Mouse (Mus musculus): ENCODE measurements around the gene Hist1h3a. TPM values are rescaled to one million over a fixed set of nuclear protein-coding genes. Genes with fewer than 3 reads are reported as not detected.
"Not testable (repeated sequence)": the region's sequence is repeated elsewhere in the genome, so short reads cannot be mapped to it uniquely, and the experiment has no call there.

The Hist1h3a gene
- polyA plus RNA-seq, 1 experiment from 2014 or later: 3.2 TPM

DNA sequence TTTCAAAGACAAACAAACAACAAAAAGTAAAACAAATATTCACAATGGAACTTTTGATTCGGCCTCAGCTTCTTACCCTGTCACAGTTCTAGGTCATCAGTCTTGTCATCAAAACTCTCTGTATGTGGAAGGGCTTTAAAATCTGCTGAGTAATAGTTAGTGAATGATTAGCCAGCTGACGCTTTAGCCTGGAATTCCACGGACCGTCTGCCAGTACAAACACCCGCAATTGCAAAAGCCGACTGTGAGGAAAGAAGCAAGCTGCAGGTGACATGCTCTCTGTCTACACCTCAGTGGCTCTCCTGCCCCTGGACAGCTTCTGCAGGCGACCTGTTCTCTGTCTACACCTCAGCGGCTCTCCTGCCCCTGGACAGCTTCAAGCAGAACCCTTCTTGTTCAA lies 31.7 kb downstream of the Hist1h3a start:
- 20% methylated on average over 8 of the region's 8 CpGs for WGBS
- Histone ChIP-seq H3K4me3 (no peak overlapping the region), H3K4me1 (peaks cover 4% of the 10 kb centered on the region), H3K9me3 (no peaks in the 10 kb centered on the region), H3K27ac (no peak overlapping the region; the same call in 1 of the 2 replicates), H3K27me3 (ENCODE audit: insufficient read depth, poor library complexity, severe bottlenecking) (no peaks in the 10 kb centered on the region), H3K36me3 (no peaks in the 10 kb centered on the region)
- DNase-seq (ENCODE audit: low spot score): peak; percentile 82

DNA sequence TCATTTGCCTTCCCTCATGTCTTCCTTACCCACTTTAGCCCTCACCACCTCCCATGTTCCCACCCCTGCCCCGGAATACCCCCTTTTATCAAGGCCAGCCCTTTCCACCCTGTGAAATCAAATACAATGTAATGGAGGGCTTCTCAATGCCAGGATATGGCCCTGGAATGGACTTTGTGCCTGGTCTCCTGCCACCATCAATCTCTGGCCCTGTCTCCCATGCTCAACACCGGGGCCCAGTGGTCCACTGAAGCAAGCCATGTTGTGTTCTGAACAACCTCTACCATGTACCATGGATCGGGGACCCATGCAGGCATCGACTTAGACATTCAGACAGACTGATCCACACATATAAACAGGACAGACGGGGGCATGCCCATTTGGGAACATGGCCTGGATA lies 32.5 kb downstream of the Hist1h3a start:
- Histone ChIP-seq H3K27me3 (ENCODE audit: insufficient read depth, poor library complexity, severe bottlenecking) (no peaks in the 10 kb centered on the region), H3K27ac (no peak overlapping the region), H3K4me1 (peaks cover 8% of the 10 kb centered on the region), H3K36me3 (no peaks in the 10 kb centered on the region), H3K4me3 (no peak overlapping the region), H3K9me3 (no peaks in the 10 kb centered on the region)
- WGBS: 92% methylated on average over 5 of the region's 5 CpGs
- no peak for DNase-seq (ENCODE audit: low spot score)

DNA sequence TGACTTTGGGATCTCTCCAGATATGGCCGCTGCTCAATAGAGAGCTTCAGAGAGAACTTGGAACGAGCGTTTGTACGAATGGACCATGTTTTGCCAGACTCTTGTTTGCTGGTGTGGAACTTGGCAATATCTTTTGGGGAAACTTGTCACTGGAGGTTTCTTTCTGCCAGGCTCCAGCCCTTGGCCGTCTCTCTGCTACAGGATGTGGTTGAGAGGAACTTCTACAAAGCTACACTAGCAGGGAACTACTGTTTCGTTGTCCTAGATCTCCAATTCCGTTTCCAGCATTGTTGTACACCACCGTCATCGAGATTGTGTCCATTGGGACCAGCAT lies 33.0 kb downstream of the Hist1h3a start:
- Histone ChIP-seq H3K27me3 (ENCODE audit: insufficient read depth, poor library complexity, severe bottlenecking) (no peaks in the 10 kb centered on the region), H3K9me3 (no peaks in the 10 kb centered on the region), H3K4me3 (no peak overlapping the region), H3K4me1 (peaks cover 13% of the 10 kb centered on the region), H3K36me3 (no peaks in the 10 kb centered on the region), H3K27ac (no peak overlapping the region)
- no peak for DNase-seq (ENCODE audit: low spot score)
- 91% methylated on average over 9 of the region's 9 CpGs for WGBS

DNA sequence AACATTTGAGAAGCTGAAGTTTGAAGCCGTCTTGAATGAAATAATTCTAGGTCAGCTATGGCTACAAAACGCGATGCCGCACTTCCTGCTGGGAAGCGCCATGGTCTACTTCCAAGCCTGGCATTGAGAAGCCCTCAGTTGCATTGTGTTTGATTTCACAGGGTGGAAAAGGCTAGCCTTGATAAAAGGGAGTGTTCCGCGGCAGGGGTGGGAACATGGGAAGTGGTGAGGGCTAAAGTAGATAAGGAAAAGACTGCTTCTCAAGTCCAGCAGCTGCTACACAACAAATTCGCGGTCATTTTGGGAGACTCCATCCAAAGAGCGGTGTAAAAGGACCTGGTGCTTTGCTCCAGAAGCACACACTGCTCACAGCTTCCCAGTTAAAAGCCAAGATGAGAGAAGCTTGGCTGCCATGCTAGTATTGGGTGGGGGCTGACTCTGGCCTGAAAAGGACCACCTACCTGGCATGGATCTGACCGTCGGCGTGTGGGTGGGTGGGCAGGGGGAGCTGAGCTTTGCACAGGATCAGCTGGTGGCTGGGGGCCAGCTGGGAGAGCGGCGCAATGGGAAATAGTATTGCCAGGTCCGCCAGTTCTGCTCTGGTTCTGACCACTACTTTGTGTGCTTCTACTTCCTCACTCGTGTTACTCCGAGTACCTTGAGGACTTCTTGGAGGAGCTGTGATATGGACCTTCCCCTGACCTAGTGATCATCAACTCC lies 33.6 kb downstream of the Hist1h3a start:
- WGBS: 71% methylated on average over 18 of the region's 18 CpGs

DNA sequence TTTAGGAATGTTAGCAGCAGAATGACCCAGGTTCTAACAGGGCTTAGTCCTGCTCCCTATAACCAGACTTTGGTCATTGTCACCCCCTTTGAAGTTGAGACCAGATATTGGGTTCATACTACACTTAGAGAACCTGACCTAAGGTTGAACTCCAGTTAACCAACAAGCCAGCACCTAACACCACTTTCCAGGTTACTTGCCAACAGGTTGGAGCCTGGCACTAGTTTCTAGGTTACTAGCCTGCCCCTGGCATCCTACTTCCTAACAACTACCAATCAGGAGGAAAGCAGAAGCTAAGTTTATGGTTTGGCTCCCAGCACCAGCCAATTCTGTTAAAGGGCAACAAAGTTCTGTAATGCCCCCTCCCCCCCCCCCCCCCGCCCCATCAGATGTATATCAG lies 37.0 kb downstream of the Hist1h3a start:
- WGBS: 63% methylated on average over 1 of the region's 1 CpGs

More for the DNA sequence above, 33.6 kb downstream of the Hist1h3a start:
- Histone ChIP-seq H3K27me3 (ENCODE audit: insufficient read depth, poor library complexity, severe bottlenecking) (no peaks in the 10 kb centered on the region), H3K4me1 (peaks cover 18% of the 10 kb centered on the region), H3K36me3 (no peaks in the 10 kb centered on the region), H3K27ac (no peak overlapping the region), H3K4me3 (no peak overlapping the region), H3K9me3 (no peaks in the 10 kb centered on the region)
- DNase-seq (ENCODE audit: low spot score): no peak

DNA sequence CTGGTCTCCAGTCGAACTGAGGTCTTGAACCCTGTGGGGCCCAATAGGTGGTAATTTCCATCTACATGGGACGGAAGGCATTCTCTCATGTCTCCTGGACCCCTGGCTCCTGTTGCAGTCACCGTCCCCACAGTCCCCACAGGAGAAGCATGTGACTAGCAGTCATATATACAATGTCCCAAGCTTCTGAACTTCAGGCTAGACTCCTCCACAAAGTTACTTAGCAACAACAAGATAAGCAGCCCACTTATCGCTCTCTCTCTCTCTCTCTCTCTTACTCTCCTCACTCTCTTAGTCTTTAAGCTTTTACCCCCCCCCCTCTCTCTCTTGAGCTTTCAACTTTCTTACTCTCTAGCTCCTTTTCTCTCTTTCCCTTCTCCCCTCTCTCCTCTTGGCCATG lies 37.9 kb downstream of the Hist1h3a start:
- no peak for DNase-seq (ENCODE audit: low spot score)

More for the DNA sequence above, 37.0 kb downstream of the Hist1h3a start:
- Histone ChIP-seq H3K27me3 (ENCODE audit: insufficient read depth, poor library complexity, severe bottlenecking) (no peaks in the 10 kb centered on the region), H3K27ac (peak overlapping the region; percentile 73; the same call in 1 of the 2 replicates), H3K36me3 (no peaks in the 10 kb centered on the region), H3K4me3 (no peak overlapping the region), H3K9me3 (no peaks in the 10 kb centered on the region), H3K4me1 (peaks cover 15% of the 10 kb centered on the region)
- DNase-seq (ENCODE audit: low spot score): no peak

DNA sequence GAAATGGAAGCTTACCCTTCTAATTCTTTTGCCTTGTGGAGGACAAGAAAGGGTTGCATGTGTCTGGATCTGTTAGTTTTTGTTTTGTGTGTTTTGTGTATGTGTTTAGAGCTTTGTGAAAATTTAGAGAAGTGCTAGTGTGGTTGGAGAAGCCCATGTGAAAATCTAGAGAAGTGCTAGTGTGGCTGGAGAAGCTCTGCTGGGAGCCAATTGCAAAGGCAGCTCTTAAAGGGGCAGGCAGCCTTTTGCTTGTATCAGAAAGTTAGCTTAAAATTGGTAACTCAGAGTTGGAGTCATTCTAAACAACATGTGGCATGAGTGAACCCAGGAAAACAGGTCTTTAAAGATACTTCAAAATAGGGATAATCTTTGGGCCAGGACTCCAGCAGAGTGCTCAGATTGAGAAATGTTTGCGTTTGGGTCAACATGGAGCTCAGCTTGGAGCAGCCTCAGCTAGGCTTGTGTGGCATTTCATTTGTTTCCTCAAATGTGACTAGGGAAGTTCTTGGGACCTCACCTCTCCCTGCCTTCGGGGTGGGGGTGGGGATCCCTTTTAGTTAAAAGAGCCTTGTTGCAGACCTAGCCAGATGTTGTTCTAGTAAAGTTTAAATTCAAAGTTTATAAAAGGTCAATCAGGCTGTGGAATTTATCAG lies 44.5 kb downstream of the Hist1h3a start:
- not testable (repeated sequence) for H3K27ac ChIP-seq; DNase-seq (ENCODE audit: low spot score); H3K4me3 ChIP-seq; H3K4me1 ChIP-seq; H3K27me3 ChIP-seq (ENCODE audit: insufficient read depth, poor library complexity, severe bottlenecking); H3K36me3 ChIP-seq; H3K9me3 ChIP-seq
- 11% methylated on average over 2 of the region's 2 CpGs for WGBS

More for the DNA sequence above, 37.9 kb downstream of the Hist1h3a start:
- Histone ChIP-seq H3K4me1 (peaks cover 15% of the 10 kb centered on the region), H3K36me3 (no peaks in the 10 kb centered on the region), H3K4me3 (no peak overlapping the region), H3K27ac (peak overlapping the region; percentile 73; the same call in 1 of the 2 replicates), H3K27me3 (ENCODE audit: insufficient read depth, poor library complexity, severe bottlenecking) (no peaks in the 10 kb centered on the region), H3K9me3 (no peaks in the 10 kb centered on the region)
- 42% methylated on average over 4 of the region's 4 CpGs for WGBS

DNA sequence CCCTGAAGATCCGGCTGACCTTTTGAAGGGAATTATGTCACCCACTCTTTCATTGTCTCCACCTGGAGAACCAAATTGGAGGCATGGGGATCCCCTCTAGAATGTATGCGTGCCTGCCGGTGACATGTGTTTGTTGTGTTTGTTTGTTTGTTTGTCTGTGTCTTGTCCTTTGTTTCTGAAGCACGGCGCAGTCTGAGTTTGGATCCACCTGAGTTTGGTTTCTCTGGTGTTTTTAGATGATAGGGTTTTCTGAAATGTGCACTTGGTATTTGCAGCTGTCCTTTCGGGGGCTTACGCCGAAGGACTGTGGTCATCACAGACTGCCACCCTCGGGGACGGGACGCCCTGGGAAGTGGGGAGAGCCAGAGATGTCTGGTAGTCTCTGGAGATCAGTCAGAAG lies 45.0 kb downstream of the Hist1h3a start:
- no peaks in the 10 kb centered on the region for H3K27me3 ChIP-seq (ENCODE audit: insufficient read depth, poor library complexity, severe bottlenecking)
- H3K27ac ChIP-seq: no peak overlapping the region
- WGBS: 36% methylated on average over 11 of the region's 11 CpGs
- no peak for DNase-seq (ENCODE audit: low spot score)
- no peak overlapping the region for H3K4me3 ChIP-seq
- H3K9me3 ChIP-seq: no peaks in the 10 kb centered on the region
- no peaks in the 10 kb centered on the region for H3K36me3 ChIP-seq
- peaks cover 3% of the 10 kb centered on the region; the same call in 1 of the 2 replicates for H3K4me1 ChIP-seq

DNA sequence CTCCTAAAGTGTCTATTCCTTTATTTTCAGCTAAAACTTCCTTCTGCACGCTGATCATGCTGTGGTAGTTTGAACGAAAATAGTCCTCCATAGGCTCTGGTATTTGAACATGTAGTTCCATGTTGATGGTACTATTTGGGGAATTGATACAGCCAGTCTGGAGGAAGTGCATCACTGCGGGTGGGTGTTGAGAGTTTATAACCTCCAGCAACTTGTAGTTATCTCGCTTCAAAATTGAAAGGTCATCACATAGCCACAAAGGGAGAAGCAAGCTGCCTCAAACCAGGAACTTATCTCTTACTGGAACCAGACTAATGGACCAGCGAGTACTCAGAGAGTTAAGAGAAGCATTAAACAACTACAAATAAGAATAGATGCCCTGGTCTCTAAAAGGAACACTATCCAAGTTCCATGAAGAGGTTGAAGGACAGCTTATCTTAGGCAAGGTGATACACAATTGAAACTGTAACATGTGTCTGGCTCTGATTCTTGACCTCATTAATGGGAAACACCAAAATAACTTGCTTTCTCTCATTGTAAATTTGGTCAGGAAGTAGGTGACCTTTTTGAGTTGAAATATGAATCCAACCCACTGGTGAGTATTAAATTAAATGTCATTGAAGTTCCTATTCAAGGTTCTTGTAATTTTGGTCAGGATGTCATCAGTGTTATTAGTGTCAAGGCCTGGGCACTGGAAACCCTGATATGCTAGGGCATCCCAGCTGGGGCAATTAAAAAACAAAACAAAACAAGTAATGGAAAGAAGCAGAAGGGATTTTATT lies 45.7 kb downstream of the Hist1h3a start:
- Histone ChIP-seq H3K36me3 (no peaks in the 10 kb centered on the region), H3K27me3 (ENCODE audit: insufficient read depth, poor library complexity, severe bottlenecking) (no peaks in the 10 kb centered on the region), H3K4me1 (peaks cover 3% of the 10 kb centered on the region; the same call in 1 of the 2 replicates), H3K9me3 (no peaks in the 10 kb centered on the region), H3K27ac (no peak overlapping the region), H3K4me3 (no peak overlapping the region)
- DNase-seq (ENCODE audit: low spot score): no peak
- WGBS: 61% methylated on average over 5 of the region's 5 CpGs

Small RNAs within 50 kb of the gene (microRNA-seq; reads per million reads assigned to microRNA genes)
- gene Gm44314 (not detected), gene Gm44484 (not detected)

Other genes starting within 250 kb of the Hist1h3a start
- gene Hist1h4h, start 231.3 kb downstream of the Hist1h3a start, polyA plus RNA-seq (2016; fragmentation: Nextera tagmentation; extraction: Ambion mirVana): 2.5 and 2.8 TPM in 2 replicates
- 1.7 and 4.9 TPM in 2 replicates for gene Hist1h2af, start 228.5 kb downstream of the Hist1h3a start, polyA plus RNA-seq (2016; fragmentation: Nextera tagmentation; extraction: Ambion mirVana)
- 3.2 and 3.5 TPM in 2 replicates for gene Hist1h3g, start 227.0 kb downstream of the Hist1h3a start, polyA plus RNA-seq (2016; fragmentation: Nextera tagmentation; extraction: Ambion mirVana)
- 0.22 and 0.73 TPM in 2 replicates for gene Hist1h2bh, start 219.0 kb downstream of the Hist1h3a start, polyA plus RNA-seq (2016; fragmentation: Nextera tagmentation; extraction: Ambion mirVana)
- 0.31 and 0.99 TPM in 2 replicates for gene Hist1h3f, start 218.3 kb downstream of the Hist1h3a start, polyA plus RNA-seq (2016; fragmentation: Nextera tagmentation; extraction: Ambion mirVana)
- 0.51 TPM in 1 of 2 replicates, not detected in the other for gene Hist1h4f, start 210.7 kb downstream of the Hist1h3a start, polyA plus RNA-seq (2016; fragmentation: Nextera tagmentation; extraction: Ambion mirVana)
- gene Hist1h1d, start 209.1 kb downstream of the Hist1h3a start, polyA plus RNA-seq (2016; fragmentation: Nextera tagmentation; extraction: Ambion mirVana): 0.17 and 0.36 TPM in 2 replicates
- 3.0 and 3.5 TPM in 2 replicates for gene Hist1h3e, start 200.0 kb downstream of the Hist1h3a start, polyA plus RNA-seq (2016; fragmentation: Nextera tagmentation; extraction: Ambion mirVana)
- gene Hist1h2ae, start 191.2 kb downstream of the Hist1h3a start, polyA plus RNA-seq (2016; fragmentation: Nextera tagmentation; extraction: Ambion mirVana): 39.9 and 49.4 TPM in 2 replicates
- gene Hist1h2bg, start 191.0 kb downstream of the Hist1h3a start, polyA plus RNA-seq (2016; fragmentation: Nextera tagmentation; extraction: Ambion mirVana): 2.8 and 4.8 TPM in 2 replicates
- 1.1 and 1.8 TPM in 2 replicates for gene Hist1h2bf, start 188.2 kb downstream of the Hist1h3a start, polyA plus RNA-seq (2016; fragmentation: Nextera tagmentation; extraction: Ambion mirVana)
- 0.54 and 1.1 TPM in 2 replicates for gene Hist1h2ad, start 188.0 kb downstream of the Hist1h3a start, polyA plus RNA-seq (2016; fragmentation: Nextera tagmentation; extraction: Ambion mirVana)
- 1.4 and 5.3 TPM in 2 replicates for gene Hist1h3d, start 186.6 kb downstream of the Hist1h3a start, polyA plus RNA-seq (2016; fragmentation: Nextera tagmentation; extraction: Ambion mirVana)
- gene Hist1h4d, start 180.8 kb downstream of the Hist1h3a start, polyA plus RNA-seq (2016; fragmentation: Nextera tagmentation; extraction: Ambion mirVana): 41.9 and 60.3 TPM in 2 replicates
- 1.2 and 1.9 TPM in 2 replicates for gene Hist1h2be, start 141.3 kb downstream of the Hist1h3a start, polyA plus RNA-seq (2016; fragmentation: Nextera tagmentation; extraction: Ambion mirVana)
- gene Hist1h1e, start 139.8 kb downstream of the Hist1h3a start, polyA plus RNA-seq (2016; fragmentation: Nextera tagmentation; extraction: Ambion mirVana): 9.5 and 11.1 TPM in 2 replicates
- gene Hist1h2ac, start 78.4 kb downstream of the Hist1h3a start, polyA plus RNA-seq (2016; fragmentation: Nextera tagmentation; extraction: Ambion mirVana): 0.63 and 0.84 TPM in 2 replicates
- gene Hist1h2bc, start 78.2 kb downstream of the Hist1h3a start, polyA plus RNA-seq (2016; fragmentation: Nextera tagmentation; extraction: Ambion mirVana): 24.3 and 29.4 TPM in 2 replicates
- 0.24 TPM in 1 of 2 replicates, not detected in the other for gene Hist1h1t, start 66.6 kb downstream of the Hist1h3a start, polyA plus RNA-seq (2016; fragmentation: Nextera tagmentation; extraction: Ambion mirVana)
- 3.2 and 3.3 TPM in 2 replicates for gene Hist1h4c, start 63.9 kb downstream of the Hist1h3a start, polyA plus RNA-seq (2016; fragmentation: Nextera tagmentation; extraction: Ambion mirVana)
- 5.2 and 8.3 TPM in 2 replicates for gene Hfe, start 51.5 kb downstream of the Hist1h3a start, polyA plus RNA-seq (2016; fragmentation: Nextera tagmentation; extraction: Ambion mirVana)
- 17.2 TPM in 2 replicates for gene Hist1h1c, start 23.6 kb downstream of the Hist1h3a start, polyA plus RNA-seq (2016; fragmentation: Nextera tagmentation; extraction: Ambion mirVana)
- 4.2 and 4.4 TPM in 2 replicates for gene Hist1h3c, start 16.8 kb downstream of the Hist1h3a start, polyA plus RNA-seq (2016; fragmentation: Nextera tagmentation; extraction: Ambion mirVana)
- 1.4 and 2.9 TPM in 2 replicates for gene Hist1h2bb, start 15.7 kb downstream of the Hist1h3a start, polyA plus RNA-seq (2016; fragmentation: Nextera tagmentation; extraction: Ambion mirVana)
- 16.1 and 23.3 TPM in 2 replicates for gene Hist1h2ab, start 11.3 kb downstream of the Hist1h3a start, polyA plus RNA-seq (2016; fragmentation: Nextera tagmentation; extraction: Ambion mirVana)
- gene Hist1h3b, start 10.1 kb downstream of the Hist1h3a start, polyA plus RNA-seq (2016; fragmentation: Nextera tagmentation; extraction: Ambion mirVana): 2.6 and 3.2 TPM in 2 replicates
- gene Hist1h4b, start 5.4 kb downstream of the Hist1h3a start, polyA plus RNA-seq (2016; fragmentation: Nextera tagmentation; extraction: Ambion mirVana): 3.4 and 4.4 TPM in 2 replicates
- gene Hist1h4a, start 1.2 kb downstream of the Hist1h3a start, polyA plus RNA-seq (2016; fragmentation: Nextera tagmentation; extraction: Ambion mirVana): 0.28 TPM in 1 of 2 replicates, not detected in the other
- 1.2 and 1.4 TPM in 2 replicates for gene Hist1h1a, start 1.3 kb upstream of the Hist1h3a start, polyA plus RNA-seq (2016; fragmentation: Nextera tagmentation; extraction: Ambion mirVana)
- 0.14 TPM in 1 of 2 replicates, not detected in the other for gene Trim38, start 7.5 kb upstream of the Hist1h3a start, polyA plus RNA-seq (2016; fragmentation: Nextera tagmentation; extraction: Ambion mirVana)
- gene Slc17a2, start 44.6 kb upstream of the Hist1h3a start, polyA plus RNA-seq (2016; fragmentation: Nextera tagmentation; extraction: Ambion mirVana): 0.09 TPM in 1 of 2 replicates, not detected in the other
- not detected in 2 replicates for gene Slc17a3, start 77.0 kb upstream of the Hist1h3a start, polyA plus RNA-seq (2016; fragmentation: Nextera tagmentation; extraction: Ambion mirVana)
- gene Slc17a1, start 105.4 kb upstream of the Hist1h3a start, polyA plus RNA-seq (2016; fragmentation: Nextera tagmentation; extraction: Ambion mirVana): not detected in 2 replicates
- 0.10 TPM in 1 of 2 replicates, not detected in the other for gene Slc17a4, start 152.6 kb upstream of the Hist1h3a start, polyA plus RNA-seq (2016; fragmentation: Nextera tagmentation; extraction: Ambion mirVana)
- not detected in 2 replicates for gene Hist1h2ba, start 171.8 kb upstream of the Hist1h3a start, polyA plus RNA-seq (2016; fragmentation: Nextera tagmentation; extraction: Ambion mirVana)
- not detected in 2 replicates for gene Hist1h2aa, start 172.1 kb upstream of the Hist1h3a start, polyA plus RNA-seq (2016; fragmentation: Nextera tagmentation; extraction: Ambion mirVana)
- gene Scgn, start 228.8 kb upstream of the Hist1h3a start, polyA plus RNA-seq (2016; fragmentation: Nextera tagmentation; extraction: Ambion mirVana): 0.13 and 0.23 TPM in 2 replicates

Data from heart, embryonic 10.5 days (tissue).